Mouse (Mus musculus) adrenal gland, postnatal 25 days (tissue): ENCODE results near the gene Pds5b. TPM values are rescaled to one million over a fixed set of nuclear protein-coding genes. Genes with fewer than 3 reads are reported as not detected.
A peak's percentile ranks its signal among the peaks of the same experiment; 100 is the strongest.
"Not testable (repeated sequence)": the region's sequence is repeated elsewhere in the genome, so short reads cannot be mapped to it uniquely, and the experiment has no call there.

Experiments
- DNase-seq: peaks from one replicate; pipeline ENCODE4 v3.0.0; 2021; ENCODE audit warnings: mixed read lengths
- long read RNA-seq: library from polyadenylated mRNA; stranded (forward); transcript quantifications from one replicate; pipeline ENCODE4 v2.0.0, GENCODE M21; 2021
- total RNA-seq: library from RNA; stranded (reverse); gene quantifications from 2 replicates; pipeline ENCODE4 v1.2.3, GENCODE M21; 2021

Pds5b gene
- 29.5 and 30.1 TPM in 2 replicates for total RNA-seq
- long read RNA-seq, full-length matches to known transcripts, result 3 of 7 reads
- long read RNA-seq, partial matches to known transcripts, result 2 of 7 reads
- long read RNA-seq, other reads (novel, unspliced or antisense), result 2 of 7 reads

GRCm38 (mm10) chr5:150673153-150673835, at the start of gene Pds5b:
TSS of gene Pds5b (plus strand) at chr5:150673739.
- DNase-seq, result peak; percentile 96

GRCm38 (mm10) chr5:150625528-150625927, 48.0 kb upstream of the Pds5b start:
- DNase-seq, result no peak

- no peak for DNase-seq
Observed at GRCm38 (mm10) chr5:150629272-150629671, 44.3 kb upstream of the Pds5b start.

GRCm38 (mm10) chr5:150629692-150630091, 43.8 kb upstream of the Pds5b start:
- DNase-seq, result no peak

- DNase-seq, result no peak
Observed at GRCm38 (mm10) chr5:150641440-150641839, 32.1 kb upstream of the Pds5b start.

GRCm38 (mm10) chr5:150643390-150643789, 30.1 kb upstream of the Pds5b start:
- not testable (repeated sequence) for DNase-seq

- no peak for DNase-seq
Observed at GRCm38 (mm10) chr5:150644926-150645325, 28.6 kb upstream of the Pds5b start.

- no peak for DNase-seq
Observed at GRCm38 (mm10) chr5:150652578-150652977, 21.0 kb upstream of the Pds5b start.

GRCm38 (mm10) chr5:150654548-150654947, 19.0 kb upstream of the Pds5b start:
- no peak for DNase-seq

GRCm38 (mm10) chr5:150659425-150659824, 14.1 kb upstream of the Pds5b start:
- not testable (repeated sequence) for DNase-seq

- DNase-seq, result not testable (repeated sequence)
Observed at GRCm38 (mm10) chr5:150660296-150660695, 13.2 kb upstream of the Pds5b start.

- DNase-seq, result peak; percentile 11
Observed at GRCm38 (mm10) chr5:150663926-150664325, 9.6 kb upstream of the Pds5b start.

- no peak for DNase-seq
Observed at GRCm38 (mm10) chr5:150664794-150665131, 8.8 kb upstream of the Pds5b start.

- peak; percentile 91 for DNase-seq
Observed at GRCm38 (mm10) chr5:150665132-150665954, 8.2 kb upstream of the Pds5b start.

GRCm38 (mm10) chr5:150666133-150666739, 7.3 kb upstream of the Pds5b start, which contains the start of gene N4bp2l2:
TSS of gene N4bp2l2 (minus strand) at chr5:150666183.
- not testable (repeated sequence) for DNase-seq

GRCm38 (mm10) chr5:150668731-150669130, 4.8 kb upstream of the Pds5b start:
- DNase-seq, result no peak

GRCm38 (mm10) chr5:150672343-150672742, 1.2 kb upstream of the Pds5b start:
- no peak for DNase-seq

- DNase-seq, result peak; percentile 44
Observed at GRCm38 (mm10) chr5:150673880-150674621, 512 bp downstream of the Pds5b start.

- no peak for DNase-seq
Observed at GRCm38 (mm10) chr5:150674866-150675265, 1.3 kb downstream of the Pds5b start.

GRCm38 (mm10) chr5:150682862-150683261, 9.3 kb downstream of the Pds5b start:
- not testable (repeated sequence) for DNase-seq

GRCm38 (mm10) chr5:150690685-150691084, 17.1 kb downstream of the Pds5b start:
- DNase-seq, result no peak

- no peak for DNase-seq
Observed at GRCm38 (mm10) chr5:150693277-150693676, 19.7 kb downstream of the Pds5b start.
